Mouse (Mus musculus) forebrain, postnatal 0 days (tissue): Measurements from ENCODE around the gene Taf3. TPM values are rescaled to one million over a fixed set of nuclear protein-coding genes. Genes with fewer than 3 reads are reported as not detected.

Experiments
- ATAC-seq: fragments of 200-750 bp; cut with Nextera tagmentation; 2 replicates; pipeline ENCODE4 v1.8.0; 2017; ENCODE audit warnings: mild to moderate bottlenecking, moderate library complexity
- DNase-seq: peaks from one replicate; pipeline ENCODE4 v3.0.0-alpha.2; 2015
- H3K27ac ChIP-seq: fragments of 300-500 bp; sonication (generic); 2 replicates; pipeline ENCODE4 v1.5.1; 2014; ENCODE audit warnings: low read depth, mild to moderate bottlenecking, antibody characterized with exemption, low read length, moderate library complexity, mixed read lengths
- H3K27me3 ChIP-seq: fragments of 300-500 bp; sonication (generic); 2 replicates; pipeline ENCODE4 v1.6.1; 2014; ENCODE audit warnings: mild to moderate bottlenecking, low read length, mixed read lengths; ENCODE audit not compliant: insufficient read depth
- H3K36me3 ChIP-seq: fragments of 300-500 bp; sonication (generic); 2 replicates; pipeline ENCODE4 v1.6.1; 2014; ENCODE audit warnings: mild to moderate bottlenecking, moderate library complexity; ENCODE audit not compliant: insufficient read depth
- H3K4me1 ChIP-seq: fragments of 300-500 bp; sonication (generic); 2 replicates; pipeline ENCODE4 v1.6.1; 2014; ENCODE audit warnings: antibody characterized with exemption; ENCODE audit not compliant: insufficient read depth
- H3K4me2 ChIP-seq: fragments of 300-500 bp; sonication (generic); 2 replicates; pipeline ENCODE4 v1.6.1; 2014; ENCODE audit warnings: low read depth, mild to moderate bottlenecking, moderate library complexity
- H3K4me3 ChIP-seq: fragments of 300-500 bp; sonication (generic); 2 replicates; pipeline ENCODE4 v1.5.1; 2014; ENCODE audit warnings: low read depth, low read length, mixed read lengths
- H3K9ac ChIP-seq: fragments of 300-500 bp; sonication (generic); 2 replicates; pipeline ENCODE4 v1.6.1; 2014; ENCODE audit warnings: mild to moderate bottlenecking
- H3K9me3 ChIP-seq: fragments of 300-500 bp; sonication (generic); 2 replicates; pipeline ENCODE4 v1.6.1; 2016; ENCODE audit warnings: low read length
- CTCF ChIP-seq: sonication (generic); IDR thresholded peaks from 2 replicates; pipeline ENCODE4 v1.5.1; 2016; ENCODE audit warnings: antibody characterized with exemption, control low read depth, low read depth
- WGBS: fragments of 180-500 bp; shearing (Covaris S2); extraction: QIAGEN DNeasy Blood & Tissue Kit; methylation state at CpG from one replicate; pipeline ENCODE4 v1.1.7; 2014; 5-methylcytosine and 5-hydroxymethylcytosine counted together
- polyA plus RNA-seq: library from polyadenylated mRNA; unstranded; fragments of >200 nt; fragmentation: Nextera tagmentation; extraction: Ambion mirVana; gene quantifications from 2 replicates; pipeline ENCODE4 v1.2.1, GENCODE M21; 2015
- total RNA-seq: library from RNA; depleted of rRNA; stranded (reverse); fragments of >200 nt; gene quantifications from 2 replicates; pipeline ENCODE4 v1.2.3, GENCODE M21; 2014

Taf3 gene
- total and polyA plus RNA-seq, 2 experiments from 2014 or later: 3.5 to 9.6 TPM

- Histone ChIP-seq H3K4me3 (no peak overlapping the region), H3K4me2 (no peak overlapping the region), H3K9me3 (no peaks in the 10 kb centered on the region), H3K9ac (no peak overlapping the region), H3K27ac (no peak overlapping the region), H3K36me3 (peaks cover 4% of the 10 kb centered on the region; the same call in 1 of the 2 replicates), H3K4me1 (no peaks in the 10 kb centered on the region), H3K27me3 (no peaks in the 10 kb centered on the region)
- no peak for TF ChIP-seq CTCF
- WGBS: 93% methylated on average over 4 of the region's 4 CpGs
- DNase-seq (no peak), ATAC-seq (no peak)
Measured at GRCm38 (mm10) chr2:9939250-9939649, 109.1 kb downstream of the Taf3 start.

GRCm38 (mm10) chr2:9935965-9936364 lies 112.4 kb downstream of the Taf3 start:
- Histone ChIP-seq H3K4me3 (no peak overlapping the region), H3K9ac (no peak overlapping the region), H3K4me2 (no peak overlapping the region), H3K4me1 (no peaks in the 10 kb centered on the region), H3K36me3 (peaks cover 4% of the 10 kb centered on the region; the same call in 1 of the 2 replicates), H3K27me3 (no peaks in the 10 kb centered on the region), H3K9me3 (no peaks in the 10 kb centered on the region), H3K27ac (no peak overlapping the region)
- DNase-seq: no peak
- TF ChIP-seq CTCF: no peak
- 20% methylated on average over 1 of the region's 1 CpGs for WGBS
- no peak for ATAC-seq

GRCm38 (mm10) chr2:9926905-9927283 lies 121.5 kb downstream of the Taf3 start:
- DNase-seq (no peak), ATAC-seq (peak; percentile 27)
- Histone ChIP-seq H3K9me3 (no peaks in the 10 kb centered on the region), H3K4me1 (peaks cover 5% of the 10 kb centered on the region; the same call in 1 of the 2 replicates), H3K27ac (no peak overlapping the region), H3K4me3 (no peak overlapping the region), H3K4me2 (no peak overlapping the region), H3K36me3 (no peaks in the 10 kb centered on the region), H3K27me3 (no peaks in the 10 kb centered on the region), H3K9ac (no peak overlapping the region)
- no peak for TF ChIP-seq CTCF
- 43% methylated on average over 4 of the region's 4 CpGs for WGBS

- H3K27me3 ChIP-seq: no peaks in the 10 kb centered on the region
- no peak for TF ChIP-seq CTCF
- no peak overlapping the region for H3K27ac ChIP-seq
- no peak overlapping the region for H3K4me2 ChIP-seq
- no peaks in the 10 kb centered on the region for H3K36me3 ChIP-seq
- no peaks in the 10 kb centered on the region for H3K9me3 ChIP-seq
- no peak for DNase-seq
- H3K4me1 ChIP-seq: peaks cover 5% of the 10 kb centered on the region; the same call in 1 of the 2 replicates
- WGBS: 21% methylated on average over 7 of the region's 7 CpGs
- H3K9ac ChIP-seq: no peak overlapping the region
- H3K4me3 ChIP-seq: no peak overlapping the region
- ATAC-seq: peak; percentile 34
Measured at GRCm38 (mm10) chr2:9926194-9926904, 122.0 kb downstream of the Taf3 start.

GRCm38 (mm10) chr2:9918691-9919471 lies 129.5 kb downstream of the Taf3 start:
- Histone ChIP-seq H3K27ac (no peak overlapping the region), H3K27me3 (no peaks in the 10 kb centered on the region), H3K4me3 (no peak overlapping the region), H3K9me3 (no peaks in the 10 kb centered on the region), H3K4me1 (no peaks in the 10 kb centered on the region), H3K36me3 (peaks cover 6% of the 10 kb centered on the region), H3K4me2 (no peak overlapping the region), H3K9ac (no peak overlapping the region)
- ATAC-seq (no peak), DNase-seq (no peak)
- TF ChIP-seq CTCF: no peak
- WGBS: 95% methylated on average over 17 of the region's 17 CpGs

- H3K4me1 ChIP-seq: no peaks in the 10 kb centered on the region
- ATAC-seq (no peak), DNase-seq (no peak)
- H3K27ac ChIP-seq: no peak overlapping the region
- WGBS: 83% methylated on average over 9 of the region's 9 CpGs
- peaks cover 6% of the 10 kb centered on the region for H3K36me3 ChIP-seq
- H3K9me3 ChIP-seq: no peaks in the 10 kb centered on the region
- H3K9ac ChIP-seq: no peak overlapping the region
- no peak for TF ChIP-seq CTCF
- no peak overlapping the region for H3K4me2 ChIP-seq
- no peak overlapping the region for H3K4me3 ChIP-seq
- no peaks in the 10 kb centered on the region for H3K27me3 ChIP-seq
Measured at GRCm38 (mm10) chr2:9917602-9918001, 130.8 kb downstream of the Taf3 start.

GRCm38 (mm10) chr2:9905995-9906394 lies 142.4 kb downstream of the Taf3 start:
- H3K9ac ChIP-seq: no peak overlapping the region
- H3K27me3 ChIP-seq: peaks cover 5% of the 10 kb centered on the region
- WGBS: 11% methylated on average over 11 of the region's 11 CpGs
- H3K4me1 ChIP-seq: no peaks in the 10 kb centered on the region
- TF ChIP-seq CTCF: no peak
- H3K4me2 ChIP-seq: no peak overlapping the region
- ATAC-seq: no peak
- no peak overlapping the region for H3K27ac ChIP-seq
- no peaks in the 10 kb centered on the region for H3K9me3 ChIP-seq
- no peak for DNase-seq
- H3K36me3 ChIP-seq: no peaks in the 10 kb centered on the region
- no peak overlapping the region for H3K4me3 ChIP-seq
